Mouse (Mus musculus) embryo, embryonic 10 days (tissue): ENCODE data around the gene Gm28557.
"Not testable (repeated sequence)": the region's sequence is repeated elsewhere in the genome, so short reads cannot be mapped to it uniquely, and the experiment has no call there.

Experiments used
- DNase-seq: peaks from one replicate; pipeline ENCODE4 v3.0.0-alpha.2; 2015; ENCODE audit warnings: low spot score

Gene Gm28557

DNA sequence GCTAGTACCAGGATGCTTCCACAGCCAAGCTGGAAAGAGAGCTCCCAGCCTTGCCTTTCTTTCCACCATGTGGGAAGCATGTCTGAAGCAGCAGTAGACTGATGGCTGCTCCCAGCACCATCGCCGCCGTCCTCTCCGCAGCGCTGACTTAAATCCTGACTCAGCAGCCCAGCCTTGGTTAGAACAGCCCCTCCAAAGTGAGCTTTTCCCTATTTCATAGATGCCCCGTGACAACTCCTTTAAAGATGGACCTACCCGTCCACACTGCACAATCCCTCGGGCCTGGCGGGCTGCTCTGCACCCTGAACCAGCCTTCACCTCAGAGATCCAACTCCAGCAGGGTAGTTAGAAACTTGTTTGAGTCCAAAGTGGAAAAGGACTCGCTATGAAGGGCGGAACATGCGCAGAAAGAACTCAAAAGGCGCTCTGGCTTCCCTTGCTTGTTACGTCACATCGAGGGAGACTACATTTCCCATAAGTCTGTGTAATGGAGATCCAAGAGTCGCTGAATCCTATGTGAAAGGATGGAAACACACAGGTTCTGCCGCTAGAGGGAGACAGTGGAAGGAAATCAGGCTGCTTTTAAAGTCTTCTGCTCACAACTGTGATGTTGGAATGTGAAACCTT lies at the start of gene Gm28557:
Gene Gm28557 (minus strand): TSS at position 411 of the 627 bp plus-strand sequence.
- DNase-seq: peak; percentile 99

DNA sequence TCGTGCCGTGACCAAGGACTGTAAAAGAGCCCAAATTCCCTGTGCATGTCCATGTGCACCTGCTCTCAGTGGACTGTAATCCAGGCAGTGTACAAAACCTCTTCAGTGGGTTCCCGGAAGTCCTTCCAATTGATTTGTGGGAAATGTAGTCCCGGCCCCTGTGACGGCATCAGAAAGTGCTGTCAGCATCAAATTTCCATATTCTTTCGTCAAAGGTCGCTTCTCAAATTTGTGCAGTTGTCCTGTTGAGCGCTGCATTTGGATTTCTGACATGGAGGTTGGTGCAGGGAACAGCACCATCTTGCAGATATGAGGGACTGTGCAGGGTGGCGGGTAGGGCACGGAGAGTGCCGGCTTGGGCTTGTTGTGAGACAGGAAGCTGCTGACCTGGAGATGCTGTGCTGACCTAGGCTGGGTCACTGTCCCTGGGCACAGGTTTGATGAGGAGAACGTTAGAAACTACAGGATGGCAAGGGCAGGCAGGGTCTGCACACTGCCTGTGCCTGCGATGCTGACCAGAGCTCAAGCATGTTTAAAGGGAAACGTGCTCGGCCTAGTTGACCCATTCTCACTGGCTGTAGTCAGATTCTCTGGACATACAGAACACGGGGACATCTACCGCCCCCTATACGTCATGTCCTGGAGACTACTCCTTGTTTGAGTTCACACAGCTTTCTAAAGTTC lies 19.8 kb upstream of the Gm28557 start:
- peak; percentile 86 for DNase-seq

DNA sequence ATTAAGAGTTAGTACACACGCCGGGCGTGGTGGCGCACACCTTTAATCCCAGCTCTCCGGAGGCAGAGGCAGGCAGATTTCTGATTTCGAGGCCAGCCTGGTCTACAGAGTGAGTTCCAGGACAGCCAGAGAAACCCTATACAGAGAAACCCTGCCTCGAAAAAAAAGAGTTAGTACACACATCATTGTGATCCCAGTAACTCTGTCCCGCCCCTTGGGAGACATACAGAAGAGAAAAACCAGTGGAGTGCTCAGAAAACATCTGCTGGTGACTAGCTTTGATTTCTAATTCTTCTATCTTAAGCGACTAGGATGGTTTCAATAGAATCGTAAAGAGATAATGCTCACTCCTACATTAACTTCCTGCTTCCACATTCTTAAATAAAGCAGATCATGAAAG lies 19.1 kb upstream of the Gm28557 start:
- not testable (repeated sequence) for DNase-seq

DNA sequence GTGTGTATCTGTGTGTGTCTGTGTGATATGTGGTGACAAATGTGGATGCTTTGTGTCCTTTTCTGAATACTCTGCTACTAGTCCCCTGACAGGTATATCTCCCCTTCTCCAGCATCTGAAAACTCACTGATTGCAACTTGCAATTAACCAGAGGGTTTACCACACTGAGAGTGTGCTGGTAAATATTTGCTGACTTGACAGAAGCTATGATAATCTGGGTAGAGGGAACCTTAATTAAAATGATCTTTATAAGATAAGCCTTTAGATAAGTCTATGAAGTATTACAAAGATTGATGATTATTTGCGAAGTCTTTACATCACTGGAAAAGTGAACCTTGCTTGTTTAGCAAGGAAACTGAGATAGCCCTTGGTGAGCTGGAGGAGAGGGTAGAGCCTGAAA lies 16.1 kb upstream of the Gm28557 start:
- DNase-seq: no peak

- DNase-seq: not testable (repeated sequence)
Observed at GRCm38 (mm10) chr13:67121360-67121759, 13.0 kb upstream of the Gm28557 start, which contains the start of gene Zfp759. Zfp759 (plus strand) TSS chr13:67121660.

GRCm38 (mm10) chr13:67116163-67116562 lies 7.8 kb upstream of the Gm28557 start, which contains the start of gene Rslcan18:
Rslcan18 (minus strand) TSS chr13:67116263.
- DNase-seq: not testable (repeated sequence)

- DNase-seq: no peak
Observed at GRCm38 (mm10) chr13:67113287-67113686, 4.9 kb upstream of the Gm28557 start.

DNA sequence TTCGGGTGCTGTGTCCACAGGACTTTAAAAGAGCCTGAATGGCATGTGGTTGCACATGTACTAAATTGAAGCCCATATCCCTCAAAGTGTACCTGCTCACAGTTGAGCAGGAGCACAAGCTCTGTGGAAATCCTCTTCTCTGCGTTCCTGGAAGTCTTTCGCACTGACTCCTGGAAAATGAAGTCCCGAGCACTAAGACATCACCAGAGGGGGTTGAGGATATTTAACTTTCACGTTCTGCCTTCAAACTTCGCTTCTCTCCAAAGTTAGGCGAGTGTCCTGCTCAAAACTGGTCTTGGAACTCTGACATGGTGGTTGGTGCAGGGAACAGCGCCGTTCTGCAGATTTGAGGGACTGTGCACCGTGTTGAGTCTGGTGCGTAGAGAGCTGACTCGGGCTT lies 3.7 kb upstream of the Gm28557 start:
- DNase-seq: no peak

DNA sequence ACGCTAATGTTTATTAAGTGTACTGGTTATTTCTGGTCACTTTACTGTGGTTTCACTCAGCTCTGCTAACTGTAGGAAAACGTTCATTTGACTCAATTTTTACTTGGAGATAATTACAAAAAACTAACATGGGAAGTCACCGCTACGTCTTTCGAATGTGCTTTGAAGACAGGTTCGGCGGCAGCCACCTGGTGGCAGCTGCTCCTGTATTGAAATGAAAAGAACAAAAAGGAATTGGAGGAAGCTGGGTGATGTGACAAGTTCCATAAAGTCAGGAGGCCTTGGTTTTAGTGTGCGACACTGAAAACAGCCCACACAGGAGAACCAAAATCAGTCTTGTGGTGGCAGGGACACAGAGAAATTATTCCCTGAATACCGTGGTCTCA lies 410 bp upstream of the Gm28557 start:
- no peak for DNase-seq

- no peak for DNase-seq
Observed at GRCm38 (mm10) chr13:67107681-67108080, 723 bp downstream of the Gm28557 start.

DNA sequence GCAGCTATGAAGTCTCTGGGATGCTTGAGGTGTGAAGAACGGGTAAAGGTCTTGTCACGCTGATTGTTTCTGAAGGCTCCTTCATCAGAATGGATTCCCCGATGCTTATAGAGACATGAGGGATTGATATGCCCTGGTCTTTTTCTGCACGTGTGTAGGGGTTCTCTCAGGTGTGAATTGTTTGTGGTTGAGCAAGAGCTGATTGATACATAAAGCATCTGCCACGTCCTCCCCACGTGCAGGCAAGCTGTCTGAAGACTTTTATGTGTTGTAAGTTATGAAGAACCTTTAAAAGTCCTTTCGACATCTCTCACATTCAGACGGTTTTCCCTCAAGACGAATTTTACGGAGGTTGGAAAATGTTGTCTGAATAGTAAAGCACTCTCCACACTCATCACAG lies 10.5 kb downstream of the Gm28557 start, which contains the start of gene Zfp708:
Gene Zfp708 (minus strand): TSS at position 101 of the 400 bp plus-strand sequence.
- no peak for DNase-seq

DNA sequence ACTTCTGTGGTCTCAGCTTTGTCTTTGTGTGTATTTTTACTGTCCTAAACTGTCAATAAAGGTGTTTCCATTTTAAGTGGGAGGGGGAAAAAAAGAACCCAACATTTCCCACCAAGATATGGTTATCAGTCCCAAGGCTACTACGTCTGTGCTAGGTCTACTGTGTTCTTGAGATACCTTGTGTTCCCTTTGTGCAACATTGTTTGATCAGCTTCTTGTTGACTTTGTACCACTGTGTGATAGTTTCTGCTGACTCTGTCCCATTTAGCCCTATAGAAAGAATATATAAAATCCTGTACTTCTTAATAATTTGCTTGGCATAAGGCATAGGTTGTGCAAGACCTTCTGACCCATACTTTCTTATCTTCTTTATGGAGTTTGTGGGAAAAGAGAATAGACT lies 18.2 kb downstream of the Gm28557 start:
- DNase-seq: no peak

DNA sequence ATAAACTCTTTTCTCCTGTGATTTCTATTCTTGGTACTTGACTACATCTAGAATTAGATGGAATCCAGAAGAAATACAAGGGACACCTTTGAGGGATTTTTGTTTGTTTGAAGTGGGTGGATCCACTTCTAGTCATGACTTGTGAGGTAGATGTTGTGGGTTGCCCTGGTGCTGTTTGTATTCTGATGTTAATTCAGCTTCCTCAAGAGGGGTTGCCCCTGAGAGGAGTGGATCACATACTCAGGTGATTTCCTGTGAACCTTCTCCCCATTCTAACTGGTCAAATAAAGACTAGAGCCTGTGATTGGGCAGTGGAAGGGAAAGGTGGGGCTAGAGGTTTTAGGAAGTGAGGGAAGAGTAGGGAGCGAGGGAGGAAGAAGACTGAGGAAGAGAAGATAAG lies 26.5 kb downstream of the Gm28557 start:
- DNase-seq: no peak

DNA sequence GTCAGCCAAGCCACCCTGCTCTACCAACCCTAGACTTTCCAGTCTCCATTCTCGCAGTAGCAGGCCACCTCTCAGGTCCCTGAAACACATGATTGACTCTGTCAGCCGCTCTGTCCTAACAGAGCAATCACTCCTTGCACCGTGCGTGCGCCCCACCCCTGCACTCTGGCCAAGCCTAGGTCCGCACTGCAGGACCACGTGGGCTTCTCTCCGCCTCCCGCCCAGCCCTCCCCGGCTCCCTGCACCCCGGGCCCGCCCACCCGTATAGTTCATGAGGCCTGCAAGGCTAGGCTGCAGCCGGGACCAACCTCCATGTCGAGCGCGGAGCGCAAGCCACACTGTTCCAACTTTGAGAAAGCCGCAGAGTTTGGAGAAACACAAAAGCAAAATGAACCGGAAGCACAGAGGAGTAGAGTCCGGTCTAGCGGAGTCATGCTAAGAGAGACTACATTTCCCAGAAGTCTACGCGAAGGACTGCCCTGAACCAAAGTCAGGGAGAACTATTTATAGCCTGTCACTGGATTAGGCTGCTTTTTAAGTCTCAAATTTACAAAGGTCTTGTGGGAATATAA lies 27.2 kb downstream of the Gm28557 start:
- peak; percentile 87 for DNase-seq

- DNase-seq: no peak
Observed at GRCm38 (mm10) chr13:67077244-67077643, 31.2 kb downstream of the Gm28557 start.

- no peak for DNase-seq
Observed at GRCm38 (mm10) chr13:67072786-67073185, 35.6 kb downstream of the Gm28557 start.

GRCm38 (mm10) chr13:67065386-67065785 lies 43.0 kb downstream of the Gm28557 start:
- no peak for DNase-seq

DNA sequence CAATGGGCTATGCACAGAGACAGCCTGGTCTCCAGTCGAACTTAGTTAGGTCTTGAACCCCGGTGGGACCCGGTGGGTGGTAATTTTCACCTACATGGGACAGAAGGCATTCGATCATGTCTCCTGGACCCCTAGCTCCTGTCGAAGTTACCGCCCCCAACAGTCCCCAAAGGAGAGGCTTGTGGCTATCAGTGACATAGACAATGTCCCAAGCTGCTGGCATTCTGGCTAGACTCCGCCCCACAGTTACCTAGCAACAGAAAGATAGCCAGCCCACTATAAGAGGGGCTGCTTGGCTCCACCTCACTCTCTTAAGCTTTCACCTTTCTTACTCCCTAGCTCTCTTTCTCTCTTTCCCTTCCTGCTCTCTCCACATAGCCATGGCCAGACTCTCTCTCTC lies 46.0 kb downstream of the Gm28557 start:
- no peak for DNase-seq

- DNase-seq: peak; percentile 96
Observed at GRCm38 (mm10) chr13:67060786-67061358, 47.5 kb downstream of the Gm28557 start, which contains the start of gene Zfp712. Zfp712 (minus strand) TSS chr13:67061170.

DNA sequence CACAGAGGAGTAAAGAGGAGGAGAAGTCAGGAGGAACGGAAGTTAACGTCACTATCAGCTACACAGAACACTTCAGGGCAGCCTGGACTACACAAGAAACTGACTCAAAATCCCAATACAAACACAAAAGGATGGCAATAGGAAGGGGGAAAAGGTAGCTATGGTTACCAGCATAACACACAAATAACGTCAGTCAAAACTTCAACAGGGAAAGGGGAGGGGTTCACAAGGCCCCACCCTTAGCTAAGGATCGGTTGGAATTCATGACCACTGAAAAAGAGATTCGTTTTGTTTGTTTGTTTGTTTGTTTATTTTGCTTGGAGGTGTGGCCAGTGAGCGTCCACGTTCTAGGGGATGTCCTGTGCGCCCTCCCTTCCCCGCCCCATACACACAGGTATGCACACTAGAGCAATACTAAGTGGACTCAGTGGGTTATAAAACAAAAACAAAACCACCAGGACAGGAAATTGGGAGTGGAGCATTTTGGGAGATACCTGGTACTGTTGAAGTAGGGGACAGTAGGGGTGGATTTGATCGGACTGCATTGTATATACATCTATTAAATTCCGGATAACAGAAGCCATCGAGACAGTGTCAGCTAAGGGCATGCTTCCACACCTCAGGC lies 48.1 kb downstream of the Gm28557 start:
- no peak for DNase-seq
